Mouse (Mus musculus): ENCODE measurements around the gene C2cd3. TPM values are rescaled to one million over a fixed set of nuclear protein-coding genes. Genes with fewer than 3 reads are reported as not detected.

Gene C2cd3
- total RNA-seq, 2 experiments from 2014 or later, result 23.0 to 65.5 TPM

DNA sequence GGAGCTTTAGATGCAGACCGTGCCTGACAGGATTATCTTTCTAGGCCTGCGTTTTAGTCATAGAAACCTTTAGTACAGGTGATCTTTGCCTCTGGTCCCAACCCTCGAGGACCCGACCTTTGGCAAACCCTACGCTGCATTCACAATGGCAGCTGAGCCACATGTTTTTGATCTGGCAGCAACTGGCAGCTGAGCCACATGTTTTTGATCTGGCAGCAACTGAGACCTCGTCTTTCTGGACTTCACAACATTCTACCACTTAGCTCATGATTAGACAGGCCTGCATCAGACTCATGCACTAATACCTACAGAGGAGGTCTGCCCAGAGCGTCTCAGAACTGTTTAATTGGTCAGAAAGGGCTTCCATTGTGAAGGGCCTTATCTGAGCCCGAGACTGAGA, 123.0 kb downstream of the C2cd3 start:
- ATAC-seq (replicated peaks; ENCODE audit: poor library complexity), result no peak

DNA sequence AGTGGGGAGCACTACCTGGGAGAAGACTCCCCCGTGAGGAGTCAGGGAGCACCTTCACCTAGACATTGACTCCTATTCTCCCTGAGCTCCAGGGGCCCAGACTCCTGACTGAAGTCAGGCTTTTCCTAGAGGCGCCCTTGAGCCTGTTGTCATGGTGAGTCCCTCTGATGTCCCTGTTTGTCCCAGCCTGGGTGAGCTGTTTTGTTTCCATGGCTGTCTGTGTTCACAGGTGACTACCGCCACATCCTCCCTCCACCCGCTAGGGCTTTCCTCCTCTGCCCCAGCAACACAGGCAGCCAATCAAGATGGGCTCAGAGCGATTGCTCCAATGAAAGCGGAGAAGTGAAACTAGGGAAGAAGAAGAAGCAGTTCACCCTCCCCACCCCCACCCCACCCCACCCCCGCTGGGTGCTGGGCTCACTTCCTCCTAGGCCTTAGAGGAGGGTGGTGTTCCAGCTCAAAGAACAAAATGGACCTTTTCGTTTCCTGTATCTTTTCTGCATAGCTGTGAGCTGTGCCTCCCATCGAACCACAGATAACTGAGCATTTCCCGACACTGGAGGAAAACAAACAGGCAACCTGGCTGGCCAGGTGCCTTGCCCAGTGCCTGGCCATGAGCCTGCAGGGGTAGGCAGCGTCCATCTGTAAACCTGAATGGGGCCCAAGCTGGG, 123.7 kb downstream of the C2cd3 start:
- ATAC-seq (replicated peaks; ENCODE audit: poor library complexity), result peak; percentile 64

DNA sequence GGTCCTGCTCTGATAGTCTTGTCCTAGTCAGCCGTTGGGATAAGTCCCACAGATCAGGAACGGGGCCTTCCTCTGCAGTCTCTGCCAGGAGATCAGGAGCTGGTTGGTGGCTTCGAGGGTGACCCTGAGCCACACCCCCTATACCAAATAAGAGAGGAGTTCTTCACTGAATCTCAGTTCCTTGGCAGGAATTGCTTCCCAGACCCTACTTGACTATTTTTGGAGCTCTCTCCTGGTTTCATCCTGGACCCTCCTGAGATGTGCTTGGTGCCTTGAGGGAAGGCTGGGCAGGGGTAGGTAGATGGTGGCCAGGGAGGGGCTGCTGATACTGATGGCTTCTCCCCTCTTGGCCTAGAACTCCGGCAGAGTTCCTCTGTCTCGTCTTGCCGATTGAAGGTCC, 124.3 kb downstream of the C2cd3 start:
- no peak for ATAC-seq (replicated peaks; ENCODE audit: poor library complexity)

DNA sequence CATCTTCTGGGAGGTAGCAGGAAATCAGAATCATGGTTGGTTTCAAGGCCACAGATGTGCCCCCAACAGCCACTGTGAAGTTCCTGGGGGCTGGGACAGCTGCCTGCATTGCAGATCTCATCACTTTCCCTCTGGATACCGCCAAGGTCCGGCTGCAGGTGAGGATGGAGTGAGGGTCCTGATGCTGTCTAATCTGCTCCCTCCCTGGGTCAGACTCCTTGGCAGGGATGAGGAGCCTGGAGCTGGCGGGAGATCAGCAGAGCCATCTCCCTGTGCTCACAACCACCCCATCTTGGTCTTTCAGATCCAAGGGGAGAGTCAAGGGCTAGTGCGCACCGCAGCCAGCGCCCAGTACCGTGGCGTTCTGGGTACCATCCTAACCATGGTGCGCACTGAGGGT, 124.8 kb downstream of the C2cd3 start:
- ATAC-seq (replicated peaks; ENCODE audit: poor library complexity), result no peak

DNA sequence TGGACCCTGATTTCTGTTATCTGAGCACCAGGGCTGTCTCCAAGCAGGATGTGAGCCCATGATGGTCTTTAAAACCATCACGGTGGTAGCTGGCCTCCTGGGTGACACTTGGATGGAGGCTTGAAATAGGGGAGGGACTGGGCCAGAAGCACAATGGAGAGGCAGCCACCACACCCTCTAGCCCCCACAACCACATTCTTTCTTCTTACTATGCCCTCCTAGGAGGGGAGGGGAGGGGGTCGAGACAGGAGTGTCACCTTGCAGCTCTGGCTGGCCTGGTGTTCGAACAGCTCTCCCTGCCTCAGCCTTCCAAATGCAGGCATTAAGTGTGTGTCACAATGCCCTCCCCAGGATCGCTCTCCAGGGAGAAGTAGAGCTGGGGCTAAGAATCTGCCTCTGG, 125.4 kb downstream of the C2cd3 start:
- ATAC-seq (replicated peaks; ENCODE audit: poor library complexity), result no peak

DNA sequence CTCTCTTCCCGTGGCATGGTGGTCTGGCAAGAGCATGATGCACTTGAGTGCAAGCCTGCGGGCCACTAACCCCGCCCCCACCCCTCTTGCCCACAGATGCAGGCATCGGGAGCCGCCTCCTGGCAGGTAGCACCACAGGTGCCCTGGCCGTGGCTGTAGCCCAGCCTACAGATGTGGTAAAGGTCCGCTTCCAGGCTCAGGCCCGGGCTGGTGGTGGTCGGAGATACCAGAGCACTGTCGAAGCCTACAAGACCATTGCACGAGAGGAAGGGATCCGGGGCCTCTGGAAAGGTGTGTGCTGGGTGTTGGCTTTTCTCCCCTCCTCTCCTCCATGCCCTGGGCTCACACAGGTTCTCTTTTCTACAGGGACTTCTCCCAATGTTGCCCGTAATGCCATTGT, 125.9 kb downstream of the C2cd3 start:
- no peak for ATAC-seq (replicated peaks; ENCODE audit: poor library complexity)

DNA sequence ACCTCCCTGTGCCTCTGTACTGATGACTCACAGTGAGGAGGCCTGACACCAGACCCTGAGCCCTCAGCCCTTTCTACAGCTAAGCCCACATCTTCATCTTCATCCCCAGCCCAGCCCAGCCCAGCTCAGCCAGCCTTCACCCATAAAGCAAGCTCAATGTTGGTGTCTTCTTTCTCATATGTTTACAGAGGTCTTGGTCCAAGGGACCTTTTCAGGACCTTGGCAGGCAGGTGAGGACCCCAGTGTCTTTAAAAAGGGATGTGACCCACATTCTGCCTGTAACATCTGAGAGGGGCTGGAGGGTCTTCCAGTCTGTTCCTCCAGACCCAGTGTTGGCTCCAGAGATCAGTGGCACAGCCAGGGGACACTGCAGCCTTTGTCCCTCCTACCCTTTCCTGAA, 127.4 kb downstream of the C2cd3 start:
- ATAC-seq (replicated peaks; ENCODE audit: poor library complexity), result no peak

DNA sequence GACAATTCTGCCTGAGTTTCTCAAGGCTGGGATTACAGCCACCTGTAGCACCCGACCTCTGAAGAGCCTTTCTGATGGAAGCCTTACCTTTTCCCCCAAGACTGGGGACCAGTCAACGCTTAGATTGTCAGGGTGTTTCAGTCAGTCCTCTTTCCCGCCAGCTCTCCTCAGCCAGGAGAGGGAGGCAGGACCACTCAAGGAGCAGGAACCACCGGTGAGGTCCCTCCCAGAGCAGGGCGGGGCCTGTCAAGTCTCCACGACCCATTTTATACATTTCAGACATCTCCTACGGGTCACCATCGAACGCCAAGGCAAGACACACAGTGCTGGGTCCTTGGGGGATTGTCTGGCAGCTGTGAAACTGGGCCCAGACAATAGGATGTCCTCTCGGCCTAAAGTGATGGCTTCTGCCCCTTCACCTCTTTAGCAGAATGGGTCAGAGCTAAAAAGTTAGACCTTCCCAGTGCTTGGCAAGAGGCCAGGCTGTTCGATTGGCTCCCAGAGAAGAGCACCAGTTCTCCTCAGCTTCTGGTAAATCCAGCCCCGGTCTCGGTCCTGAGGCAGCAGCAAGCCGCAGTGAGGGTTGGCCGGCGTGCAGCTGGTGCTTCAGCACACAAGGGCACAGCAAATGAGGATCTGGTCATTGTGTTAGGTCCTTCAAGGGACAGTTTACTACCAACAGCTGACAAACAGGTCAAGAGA, 128.4 kb downstream of the C2cd3 start:
- ATAC-seq (replicated peaks; ENCODE audit: poor library complexity), result no peak

DNA sequence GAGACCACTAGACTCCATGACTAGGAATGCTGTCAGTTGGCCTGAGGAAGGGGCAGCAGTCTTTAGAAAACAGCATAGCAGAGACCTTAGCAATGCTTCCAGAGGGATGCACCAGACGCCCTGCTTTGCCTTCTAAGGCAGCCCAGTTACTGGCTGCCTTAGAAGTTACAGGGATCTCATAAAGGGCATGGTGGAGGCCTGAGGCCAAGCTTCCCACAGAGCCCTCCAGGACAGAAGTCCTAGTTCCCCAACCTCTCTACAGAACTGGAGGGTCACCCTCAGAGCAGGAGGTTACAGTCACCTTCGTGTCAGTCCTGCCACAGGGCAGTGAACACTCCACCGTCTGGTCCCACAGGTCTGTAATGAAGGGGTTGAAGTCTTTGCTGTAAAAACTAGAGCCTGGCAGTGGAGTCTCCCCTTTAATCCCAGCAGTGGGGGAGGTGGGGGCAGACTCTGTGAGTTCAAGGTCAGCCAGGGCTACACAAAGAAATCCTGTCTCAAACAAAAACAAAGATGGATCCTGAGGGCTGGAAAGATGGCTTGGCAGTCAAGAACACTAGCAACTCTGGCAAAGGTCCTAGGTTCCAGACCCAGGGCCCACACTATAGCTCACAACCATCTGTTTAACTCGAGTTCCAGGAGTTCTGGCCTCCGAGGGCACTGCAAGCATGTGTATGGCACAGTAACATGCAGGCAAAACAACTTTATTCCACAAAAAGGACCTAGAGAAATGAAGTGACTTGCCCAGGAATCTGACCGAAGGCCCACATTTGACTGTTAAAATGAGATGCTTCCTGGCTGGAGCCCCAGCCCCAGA, 129.2 kb downstream of the C2cd3 start:
- ATAC-seq (replicated peaks; ENCODE audit: poor library complexity), result no peak

DNA sequence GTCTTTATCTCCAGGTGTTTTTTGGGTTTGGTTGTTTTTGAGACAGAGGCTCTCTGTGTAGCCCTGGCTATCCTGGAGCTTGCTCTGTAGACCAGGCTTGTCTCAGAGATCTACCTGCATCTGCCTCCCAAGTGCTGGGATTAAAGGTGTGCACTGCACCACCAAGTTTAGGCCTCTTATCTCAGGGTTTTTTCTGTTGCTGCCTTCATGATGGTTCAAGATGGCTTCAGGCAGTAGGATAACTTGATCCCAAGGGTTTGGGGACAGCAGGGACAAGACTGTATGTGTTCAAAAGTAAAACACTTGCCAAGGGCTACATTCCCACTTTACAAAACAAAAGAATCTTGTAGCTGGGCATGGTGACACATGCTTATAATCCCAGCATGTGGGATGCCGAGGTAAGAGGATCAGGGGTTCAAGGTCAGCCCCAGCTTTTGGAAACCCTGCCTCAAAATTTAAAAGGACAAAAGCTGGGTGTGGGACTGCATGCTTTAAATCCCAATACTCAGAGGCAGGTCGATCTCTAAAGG, 129.9 kb downstream of the C2cd3 start:
- ATAC-seq (replicated peaks; ENCODE audit: poor library complexity), result no peak

DNA sequence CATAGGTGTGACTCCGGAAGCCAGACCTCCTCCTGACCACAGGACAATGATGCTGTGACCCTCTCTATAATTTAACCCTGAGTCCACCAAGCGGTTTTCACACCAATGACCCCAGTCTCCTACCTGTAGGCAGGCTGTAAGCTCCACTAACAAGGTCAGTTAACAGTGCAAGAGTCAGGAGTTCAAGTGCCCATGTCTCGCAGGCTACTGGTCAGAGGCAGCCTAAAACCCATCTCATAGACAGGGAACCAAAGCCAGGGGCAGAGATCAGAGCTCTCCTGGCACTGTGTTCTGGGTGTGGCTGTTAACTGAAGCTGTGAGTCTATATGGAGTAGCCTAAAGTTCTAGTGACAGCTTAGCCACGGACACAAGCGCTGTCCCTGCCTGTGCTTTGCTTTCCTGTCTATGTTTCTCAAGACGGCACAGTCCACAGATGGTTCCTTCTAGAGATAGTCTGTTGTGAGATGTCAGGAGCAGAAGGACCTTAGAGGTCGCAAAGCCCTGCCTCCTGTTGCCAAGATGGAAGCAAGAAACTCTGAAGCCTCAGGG, 130.4 kb downstream of the C2cd3 start:
- ATAC-seq (replicated peaks; ENCODE audit: poor library complexity), result peak; percentile 29

DNA sequence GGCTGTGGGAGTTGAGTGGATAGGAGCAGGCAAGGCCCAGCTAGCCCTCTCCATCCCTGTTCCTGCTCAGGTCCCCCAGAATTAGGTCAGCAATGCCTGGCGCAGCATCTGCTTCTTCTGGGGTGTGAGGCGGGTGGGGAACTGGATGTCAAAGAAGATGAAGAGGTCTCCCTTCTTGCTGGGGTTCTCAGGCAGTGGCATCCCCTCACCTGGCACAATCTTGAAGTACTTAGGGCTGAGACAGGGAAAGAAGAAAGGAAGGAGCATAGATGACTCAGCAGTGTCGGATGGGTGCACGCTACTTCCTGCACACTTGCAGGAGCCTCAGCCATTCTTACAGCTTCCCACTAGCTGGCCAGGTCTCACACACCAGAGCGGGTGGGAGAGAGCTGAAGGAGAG, 131.0 kb downstream of the C2cd3 start:
- ATAC-seq (replicated peaks; ENCODE audit: poor library complexity), result peak; percentile 36

DNA sequence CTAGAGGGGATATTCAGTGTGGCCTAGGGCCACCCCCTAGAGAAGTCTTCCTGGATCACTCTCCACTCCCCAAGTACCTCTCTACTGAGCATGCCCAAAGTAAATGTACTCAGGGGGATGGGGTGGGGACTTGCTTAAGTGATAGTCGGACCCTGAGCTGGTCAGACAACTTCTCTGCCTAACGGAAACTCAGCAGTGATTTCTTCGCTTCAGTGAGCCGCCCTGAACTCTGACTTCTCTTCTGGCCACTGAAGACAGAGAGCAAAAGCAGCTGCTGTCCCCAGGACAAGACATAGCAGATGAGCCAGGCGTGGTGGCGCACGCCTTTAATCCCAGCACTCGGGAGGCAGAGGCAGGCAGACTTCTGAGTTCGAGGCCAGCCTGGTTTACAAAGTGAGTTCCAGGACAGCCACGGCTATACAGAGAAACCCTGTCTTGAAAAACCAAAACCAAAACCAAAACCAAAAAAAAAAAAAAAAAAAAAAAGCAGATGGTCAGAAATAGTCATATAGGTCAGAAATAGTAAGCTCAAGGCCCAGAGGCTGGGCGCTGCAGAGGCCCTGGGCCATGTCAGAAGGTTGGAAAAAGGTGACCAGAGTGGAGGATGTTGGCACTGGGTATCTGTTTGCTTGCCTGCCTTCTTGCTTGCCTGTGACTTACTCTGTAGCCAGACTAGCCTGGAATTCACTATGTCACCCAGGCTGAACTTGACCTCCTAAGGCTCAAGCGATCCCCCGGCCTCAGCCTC, 132.9 kb downstream of the C2cd3 start:
- ATAC-seq (replicated peaks; ENCODE audit: poor library complexity), result no peak

DNA sequence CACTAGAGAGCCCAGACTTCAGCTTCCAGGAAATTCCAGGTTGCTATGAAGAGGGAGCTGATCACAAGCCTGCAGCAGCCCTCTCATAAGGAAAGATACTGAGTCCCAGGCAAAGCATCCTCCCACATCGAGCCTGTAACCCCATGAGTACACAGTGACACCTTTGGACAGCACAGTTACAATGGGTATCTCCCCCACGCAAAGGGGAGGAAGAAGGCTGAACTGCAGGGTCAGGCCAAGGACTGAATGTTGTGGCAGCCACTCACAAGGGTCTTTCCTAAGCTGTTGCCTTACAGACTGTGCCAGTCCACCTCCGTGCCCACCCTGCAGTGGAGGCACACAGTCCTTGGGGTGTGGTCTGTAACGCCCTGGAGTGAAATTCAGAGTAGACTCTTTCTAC, 134.5 kb downstream of the C2cd3 start:
- no peak for ATAC-seq (replicated peaks; ENCODE audit: poor library complexity)

DNA sequence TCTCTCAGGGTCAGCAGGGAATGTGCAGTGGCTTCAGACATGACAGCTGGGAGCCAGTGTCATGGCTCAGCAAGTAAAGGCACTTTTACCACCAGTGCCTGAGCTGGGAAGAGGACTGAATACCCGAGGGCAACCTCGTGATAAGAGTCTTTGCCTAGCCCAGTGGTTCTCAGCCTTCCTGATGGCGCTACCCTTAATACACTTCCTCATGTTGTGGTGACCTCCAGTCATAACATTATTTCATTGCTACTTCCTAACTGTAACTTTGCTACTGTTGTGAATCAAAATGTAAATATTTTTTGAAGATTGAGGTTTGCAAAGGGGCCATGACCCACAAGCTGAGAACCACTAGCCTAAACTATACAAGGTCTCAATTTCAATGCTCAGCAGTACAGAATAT, 136.6 kb downstream of the C2cd3 start:
- ATAC-seq (replicated peaks; ENCODE audit: poor library complexity), result peak; percentile 38; the same call in 1 of the 2 replicates

DNA sequence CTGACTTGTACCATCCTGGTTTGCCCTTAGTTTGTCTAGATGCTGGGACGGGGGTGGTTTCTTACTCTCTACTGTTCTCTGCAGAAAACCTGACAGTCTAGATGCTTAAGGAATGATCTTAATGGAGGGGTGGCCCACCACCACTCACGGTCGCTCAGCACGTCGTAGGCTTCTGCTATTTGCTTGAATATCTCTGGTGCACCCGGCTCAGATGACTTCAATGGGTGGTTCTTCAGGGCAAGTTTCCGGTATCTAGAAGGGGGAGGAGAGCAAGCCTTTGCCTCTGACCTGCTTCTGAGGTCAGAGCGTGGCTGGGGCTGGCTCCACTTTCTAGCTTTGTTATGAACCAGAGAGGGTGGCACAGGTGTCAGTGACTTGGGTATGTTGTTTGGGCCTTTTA, 139.6 kb downstream of the C2cd3 start:
- ATAC-seq (replicated peaks; ENCODE audit: poor library complexity), result no peak

DNA sequence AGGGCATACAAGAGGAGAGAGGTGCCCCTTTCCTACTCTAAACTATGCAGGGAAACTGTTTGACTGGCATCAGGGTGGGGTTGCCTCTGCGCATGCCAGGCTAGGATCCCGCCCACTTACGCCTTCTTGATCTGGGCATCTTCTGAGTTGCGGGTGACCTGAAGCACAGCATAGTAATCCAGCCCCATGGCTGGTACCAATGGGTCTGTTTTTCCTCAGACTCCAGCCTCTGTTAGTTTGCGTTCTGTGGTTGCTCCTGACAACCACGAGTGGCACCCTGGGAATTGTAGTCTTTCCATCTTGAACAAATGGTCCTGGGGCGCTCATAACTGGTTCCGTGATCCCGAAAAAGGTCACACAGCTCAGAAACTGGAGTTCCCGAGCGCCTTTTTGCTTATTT, 142.5 kb downstream of the C2cd3 start, which contains the start of gene Dnajb13:
Gene Dnajb13 (minus strand): TSS at position 388 of the 400 bp plus-strand sequence.
- ATAC-seq (replicated peaks; ENCODE audit: poor library complexity), result no peak

Data from megakaryocyte progenitor cell, adult 5-6 weeks (primary cell).